Mouse (Mus musculus): Measurements from ENCODE around the gene Timm9. TPM values are rescaled to one million over a fixed set of nuclear protein-coding genes. Genes with fewer than 3 reads are reported as not detected.

The Timm9 gene
- polyA plus RNA-seq, 1 experiment from 2014 or later, result 91.1 TPM

GRCm38 (mm10) chr12:71139258-71139828 lies 2.9 kb upstream of the Timm9 start:
- H3K4me3 ChIP-seq, result 0 out of 2 replicates have a peak overlapping the region, but pooled peaks have one; percentile 96
- 77% methylated on average over 5 of the region's 5 CpGs for WGBS
- H3K9me3 ChIP-seq, result no peaks in the 10 kb centered on the region
- H3K4me2 ChIP-seq, result peak overlapping the region; percentile 84
- no peak overlapping the region for H3K9ac ChIP-seq
- H3K36me3 ChIP-seq, result peaks cover 45% of the 10 kb centered on the region
- peaks cover 27% of the 10 kb centered on the region for H3K4me1 ChIP-seq
- H3K27me3 ChIP-seq, result no peaks in the 10 kb centered on the region
- no peak overlapping the region for H3K27ac ChIP-seq
- no peak for ATAC-seq (ENCODE audit: insufficient number of reproducible peaks, insufficient read depth, low FRiP score, low TSS enrichment, low read depth)

- H3K9me3 ChIP-seq, result no peaks in the 10 kb centered on the region
- peak overlapping the region; percentile 72 for H3K9ac ChIP-seq
- H3K27me3 ChIP-seq, result no peaks in the 10 kb centered on the region
- H3K4me2 ChIP-seq, result peak overlapping the region; percentile 84
- no peak overlapping the region for H3K27ac ChIP-seq
- H3K4me3 ChIP-seq, result peak overlapping the region; percentile 96
- H3K4me1 ChIP-seq, result peaks cover 27% of the 10 kb centered on the region
- ATAC-seq (ENCODE audit: insufficient number of reproducible peaks, insufficient read depth, low FRiP score, low TSS enrichment, low read depth), result no peak
- H3K36me3 ChIP-seq, result peaks cover 35% of the 10 kb centered on the region
- 6% methylated on average over 11 of the region's 11 CpGs for WGBS
These were observed 1.2 kb upstream of the Timm9 start for GRCm38 (mm10) chr12:71137686-71138085.

- Histone ChIP-seq H3K4me2 (peak overlapping the region; percentile 84), H3K4me3 (peak overlapping the region; percentile 96), H3K4me1 (peaks cover 27% of the 10 kb centered on the region), H3K27me3 (no peaks in the 10 kb centered on the region), H3K36me3 (peaks cover 35% of the 10 kb centered on the region), H3K9me3 (no peaks in the 10 kb centered on the region), H3K27ac (peak overlapping the region; percentile 72), H3K9ac (peak overlapping the region; percentile 91)
- under 1% methylated on average over 30 of the region's 30 CpGs for WGBS
- peak; percentile 83 for ATAC-seq (ENCODE audit: insufficient number of reproducible peaks, insufficient read depth, low FRiP score, low TSS enrichment, low read depth)
These were observed 549 bp upstream of the Timm9 start for GRCm38 (mm10) chr12:71136974-71137491.

- Histone ChIP-seq H3K4me3 (peak overlapping the region; percentile 96), H3K4me2 (peak overlapping the region; percentile 84), H3K27me3 (no peaks in the 10 kb centered on the region), H3K9me3 (no peaks in the 10 kb centered on the region), H3K9ac (peak overlapping the region; percentile 91), H3K27ac (no peak overlapping the region), H3K4me1 (peaks cover 27% of the 10 kb centered on the region), H3K36me3 (peaks cover 32% of the 10 kb centered on the region)
- no peak for ATAC-seq (ENCODE audit: insufficient number of reproducible peaks, insufficient read depth, low FRiP score, low TSS enrichment, low read depth)
- whole genome bisulfite sequencing, result 26% methylated on average over 5 of the region's 5 CpGs
These were observed 903 bp downstream of the Timm9 start for GRCm38 (mm10) chr12:71135581-71135980.

GRCm38 (mm10) chr12:71123286-71123685 lies 13.2 kb downstream of the Timm9 start:
- Histone ChIP-seq H3K27ac (no peak overlapping the region), H3K27me3 (no peaks in the 10 kb centered on the region), H3K9me3 (no peaks in the 10 kb centered on the region), H3K4me2 (no peak overlapping the region), H3K4me1 (no peaks in the 10 kb centered on the region), H3K9ac (no peak overlapping the region), H3K36me3 (peaks cover 37% of the 10 kb centered on the region), H3K4me3 (no peak overlapping the region)
- WGBS, result 90% methylated on average over 9 of the region's 9 CpGs
- ATAC-seq (ENCODE audit: insufficient number of reproducible peaks, insufficient read depth, low FRiP score, low TSS enrichment, low read depth), result no peak

- no peak overlapping the region for H3K27ac ChIP-seq
- no peaks in the 10 kb centered on the region for H3K4me1 ChIP-seq
- no peaks in the 10 kb centered on the region for H3K9me3 ChIP-seq
- no peak overlapping the region for H3K9ac ChIP-seq
- H3K36me3 ChIP-seq, result peaks cover 36% of the 10 kb centered on the region
- ATAC-seq (ENCODE audit: insufficient number of reproducible peaks, insufficient read depth, low FRiP score, low TSS enrichment, low read depth), result no peak
- H3K4me3 ChIP-seq, result no peak overlapping the region
- no peak overlapping the region for H3K4me2 ChIP-seq
- H3K27me3 ChIP-seq, result no peaks in the 10 kb centered on the region
- WGBS, result 91% methylated on average over 10 of the region's 10 CpGs
These were observed 13.8 kb downstream of the Timm9 start for GRCm38 (mm10) chr12:71122731-71123130.

- Histone ChIP-seq H3K27ac (no peak overlapping the region), H3K4me3 (no peak overlapping the region), H3K4me1 (peaks cover 9% of the 10 kb centered on the region; the same call in 1 of the 2 replicates), H3K27me3 (peaks cover 3% of the 10 kb centered on the region; the same call in 1 of the 2 replicates), H3K4me2 (no peak overlapping the region), H3K9me3 (no peaks in the 10 kb centered on the region), H3K9ac (no peak overlapping the region), H3K36me3 (no peaks in the 10 kb centered on the region)
- no peak for ATAC-seq (ENCODE audit: insufficient number of reproducible peaks, insufficient read depth, low FRiP score, low TSS enrichment, low read depth)
- WGBS, result 69% methylated on average over 5 of the region's 5 CpGs
These were observed 20.1 kb downstream of the Timm9 start for GRCm38 (mm10) chr12:71116411-71116810.

- H3K9ac ChIP-seq, result no peak overlapping the region
- no peaks in the 10 kb centered on the region for H3K36me3 ChIP-seq
- H3K4me2 ChIP-seq, result peak overlapping the region; percentile 29
- H3K27ac ChIP-seq, result no peak overlapping the region
- no peak overlapping the region for H3K4me3 ChIP-seq
- 31% methylated on average over 12 of the region's 12 CpGs for WGBS
- peaks cover 12% of the 10 kb centered on the region; the same call in 1 of the 2 replicates for H3K4me1 ChIP-seq
- ATAC-seq (ENCODE audit: insufficient number of reproducible peaks, insufficient read depth, low FRiP score, low TSS enrichment, low read depth), result no peak
- H3K27me3 ChIP-seq, result peaks cover 8% of the 10 kb centered on the region
- no peaks in the 10 kb centered on the region for H3K9me3 ChIP-seq
These were observed 22.7 kb downstream of the Timm9 start for GRCm38 (mm10) chr12:71113675-71114288.

- Histone ChIP-seq H3K4me2 (no peak overlapping the region), H3K4me1 (peaks cover 12% of the 10 kb centered on the region; the same call in 1 of the 2 replicates), H3K27ac (no peak overlapping the region), H3K9me3 (no peaks in the 10 kb centered on the region), H3K27me3 (peaks cover 8% of the 10 kb centered on the region), H3K36me3 (no peaks in the 10 kb centered on the region), H3K4me3 (no peak overlapping the region), H3K9ac (no peak overlapping the region)
- 81% methylated on average over 10 of the region's 10 CpGs for WGBS
- ATAC-seq (ENCODE audit: insufficient number of reproducible peaks, insufficient read depth, low FRiP score, low TSS enrichment, low read depth), result no peak
These were observed 23.4 kb downstream of the Timm9 start for GRCm38 (mm10) chr12:71113074-71113473.

GRCm38 (mm10) chr12:71111331-71111730 lies 25.2 kb downstream of the Timm9 start, which contains the start of gene Tomm20l:
TSS of gene Tomm20l (plus strand) at chr12:71111428.
- WGBS, result 6% methylated on average over 33 of the region's 33 CpGs
- H3K4me3 ChIP-seq, result peak within 1 kb of the TSS; percentile 32
- ATAC-seq (ENCODE audit: insufficient number of reproducible peaks, insufficient read depth, low FRiP score, low TSS enrichment, low read depth), result no peak
- peak within 1 kb of the TSS; percentile 62 for H3K9ac ChIP-seq
- peaks cover 8% of the 10 kb centered on the region for H3K27me3 ChIP-seq
- no peaks in the 10 kb centered on the region for H3K9me3 ChIP-seq
- no peaks in the 10 kb centered on the region for H3K36me3 ChIP-seq
- peaks cover 10% of the 10 kb centered on the region; the same call in 1 of the 2 replicates for H3K4me1 ChIP-seq
- no peak within 1 kb of the TSS for H3K27ac ChIP-seq
- H3K4me2 ChIP-seq, result peak within 1 kb of the TSS; percentile 60

- H3K9me3 ChIP-seq, result no peaks in the 10 kb centered on the region
- H3K27ac ChIP-seq, result no peak overlapping the region
- no peak for ATAC-seq (ENCODE audit: insufficient number of reproducible peaks, insufficient read depth, low FRiP score, low TSS enrichment, low read depth)
These were observed 29.2 kb downstream of the Timm9 start for GRCm38 (mm10) chr12:71107216-71107771.

More at GRCm38 (mm10) chr12:71107216-71107771, 29.2 kb downstream of the Timm9 start:
- Histone ChIP-seq H3K4me1 (peaks cover 5% of the 10 kb centered on the region; the same call in 1 of the 2 replicates), H3K36me3 (no peaks in the 10 kb centered on the region), H3K4me3 (no peak overlapping the region), H3K9ac (no peak overlapping the region), H3K27me3 (peaks cover 8% of the 10 kb centered on the region), H3K4me2 (no peak overlapping the region)
- 84% methylated on average over 6 of the region's 6 CpGs for WGBS
